Mouse (Mus musculus): ENCODE results near the gene Cers2. TPM values are rescaled to one million over a fixed set of nuclear protein-coding genes. Genes with fewer than 3 reads are reported as not detected.

Gene Cers2
- 178 and 185 TPM in 2 replicates for polyA plus RNA-seq (2012; ENCODE audit: insufficient read depth, insufficient read length, missing spikeins)

GRCm38 (mm10) chr3:95314486-95315093 is at the start of gene Cers2:
Cers2 (plus strand) TSS chr3:95314791.
- H3K4me3 ChIP-seq (ENCODE audit: insufficient read depth, low read depth, low read length): peak within 1 kb of the TSS; percentile 91

DNA sequence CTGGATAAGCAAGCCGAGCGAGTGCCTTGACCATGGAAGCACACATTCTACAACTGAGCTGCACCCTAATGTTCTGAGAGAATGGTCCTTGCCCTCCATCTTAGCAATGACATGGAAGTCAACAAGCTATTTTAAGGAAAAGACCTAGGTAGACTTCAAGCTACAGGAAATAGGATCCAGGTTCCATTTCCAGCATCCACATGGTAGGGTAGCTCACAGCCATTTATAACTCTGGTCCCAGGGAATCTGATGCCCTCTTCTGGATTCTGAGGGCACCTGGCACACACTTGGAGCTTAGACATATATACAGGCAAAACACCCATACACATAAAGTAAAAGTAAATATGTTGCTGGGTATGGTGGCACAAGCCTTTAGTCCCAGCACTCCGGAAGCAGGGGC is 48.5 kb upstream of the Cers2 start:
- H3K4me1 ChIP-seq (ENCODE audit: control insufficient read depth, insufficient read depth, insufficient read length, low read length): 0 out of 2 replicates have a peak, but pooled peaks cover 2% of the 10 kb centered on the region
- no peak overlapping the region for H3K4me3 ChIP-seq (ENCODE audit: insufficient read depth, low read depth, low read length)
- no peak overlapping the region for H3K27ac ChIP-seq (replicated peaks; ENCODE audit: low read depth, low read length)

More at GRCm38 (mm10) chr3:95314486-95315093, at the start of gene Cers2:
- peaks cover 9% of the 10 kb centered on the region for H3K4me1 ChIP-seq (ENCODE audit: control insufficient read depth, insufficient read depth, insufficient read length, low read length)
- peak within 1 kb of the TSS; percentile 72 for H3K27ac ChIP-seq (replicated peaks; ENCODE audit: low read depth, low read length)

DNA sequence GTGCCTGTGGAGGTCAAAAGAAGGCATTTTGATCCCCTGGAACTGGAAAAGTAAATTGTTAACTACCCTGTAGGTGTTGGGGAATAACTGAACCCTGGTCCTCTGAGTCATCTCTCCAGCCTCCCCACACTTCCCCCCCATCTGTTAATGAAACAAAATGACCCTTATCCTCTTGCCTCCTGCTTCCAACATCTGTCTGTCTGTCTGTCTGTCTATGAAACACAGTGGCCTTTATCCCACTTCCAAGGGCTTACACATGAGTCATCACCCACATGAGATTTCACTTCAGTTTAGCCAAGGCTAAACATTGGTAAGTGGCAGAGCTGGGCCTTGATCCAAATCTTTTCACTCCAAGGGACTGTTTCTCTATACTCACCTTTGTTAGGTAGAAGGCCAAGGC is 46.7 kb upstream of the Cers2 start:
- H3K4me1 ChIP-seq (ENCODE audit: control insufficient read depth, insufficient read depth, insufficient read length, low read length): 0 out of 2 replicates have a peak, but pooled peaks cover 2% of the 10 kb centered on the region

GRCm38 (mm10) chr3:95269789-95270188 is 44.8 kb upstream of the Cers2 start:
- Histone ChIP-seq H3K4me3 (ENCODE audit: insufficient read depth, low read depth, low read length) (no peak overlapping the region), H3K27ac (replicated peaks; ENCODE audit: low read depth, low read length) (peak overlapping the region; percentile 26; the same call in 1 of the 2 replicates), H3K4me1 (ENCODE audit: control insufficient read depth, insufficient read depth, insufficient read length, low read length) (0 out of 2 replicates have a peak, but pooled peaks cover 2% of the 10 kb centered on the region)

More for the DNA sequence above, 46.7 kb upstream of the Cers2 start:
- Histone ChIP-seq H3K4me3 (ENCODE audit: insufficient read depth, low read depth, low read length) (no peak overlapping the region), H3K27ac (replicated peaks; ENCODE audit: low read depth, low read length) (peak overlapping the region; percentile 54)

- H3K4me3 ChIP-seq (ENCODE audit: insufficient read depth, low read depth, low read length): no peak overlapping the region
- H3K27ac ChIP-seq (replicated peaks; ENCODE audit: low read depth, low read length): peak overlapping the region; percentile 71
- H3K4me1 ChIP-seq (ENCODE audit: control insufficient read depth, insufficient read depth, insufficient read length, low read length): 0 out of 2 replicates have a peak, but pooled peaks cover 2% of the 10 kb centered on the region
Measured at GRCm38 (mm10) chr3:95270766-95271364, 43.7 kb upstream of the Cers2 start.

GRCm38 (mm10) chr3:95273471-95273870 is 41.1 kb upstream of the Cers2 start:
- no peaks in the 10 kb centered on the region for H3K4me1 ChIP-seq (ENCODE audit: control insufficient read depth, insufficient read depth, insufficient read length, low read length)
- H3K4me3 ChIP-seq (ENCODE audit: insufficient read depth, low read depth, low read length): no peak overlapping the region
- H3K27ac ChIP-seq (replicated peaks; ENCODE audit: low read depth, low read length): no peak overlapping the region

DNA sequence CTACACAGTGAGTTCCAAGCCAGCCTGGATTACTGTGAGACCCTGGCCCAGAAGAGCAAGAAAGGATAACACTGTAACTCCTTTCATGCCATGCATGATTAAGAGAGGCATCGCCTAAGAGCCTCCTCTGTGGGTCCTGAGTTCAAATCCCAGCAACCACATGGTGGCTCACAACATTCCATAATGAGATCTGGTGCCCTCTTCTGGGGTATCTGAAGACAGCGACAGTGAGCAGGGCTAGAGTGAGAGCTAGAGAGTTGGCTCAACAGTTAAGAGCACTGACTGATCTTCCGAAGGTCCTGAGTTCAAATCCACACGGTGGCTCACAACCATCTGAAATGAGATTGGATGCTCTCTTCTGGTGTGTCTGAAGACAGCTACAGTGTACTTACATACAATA is 40.1 kb upstream of the Cers2 start:
- no peak overlapping the region for H3K4me3 ChIP-seq (ENCODE audit: insufficient read depth, low read depth, low read length)
- no peaks in the 10 kb centered on the region for H3K4me1 ChIP-seq (ENCODE audit: control insufficient read depth, insufficient read depth, insufficient read length, low read length)
- no peak overlapping the region for H3K27ac ChIP-seq (replicated peaks; ENCODE audit: low read depth, low read length)

DNA sequence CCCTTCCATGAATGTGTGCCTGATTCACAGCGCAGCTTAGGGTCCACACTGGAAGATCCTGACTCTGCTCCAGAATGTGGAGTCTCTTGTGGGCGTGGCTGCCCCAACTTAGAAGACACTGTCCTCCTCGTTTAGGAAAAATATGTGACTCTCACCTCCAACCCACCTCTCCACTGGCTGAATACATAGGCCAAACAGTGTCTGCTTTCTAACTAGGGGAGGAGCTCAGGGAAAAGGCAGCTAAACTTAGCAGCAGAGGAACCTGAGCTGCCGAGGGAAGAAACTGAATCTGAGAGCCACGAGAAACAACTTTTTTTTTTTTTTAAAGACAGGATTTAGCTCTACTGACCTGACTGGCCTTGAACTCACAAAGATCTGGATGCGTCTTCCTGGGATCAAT is 39.4 kb upstream of the Cers2 start:
- no peak overlapping the region for H3K4me3 ChIP-seq (ENCODE audit: insufficient read depth, low read depth, low read length)
- no peak overlapping the region for H3K27ac ChIP-seq (replicated peaks; ENCODE audit: low read depth, low read length)
- H3K4me1 ChIP-seq (ENCODE audit: control insufficient read depth, insufficient read depth, insufficient read length, low read length): no peaks in the 10 kb centered on the region

- Histone ChIP-seq H3K4me3 (ENCODE audit: insufficient read depth, low read depth, low read length) (no peak overlapping the region), H3K27ac (replicated peaks; ENCODE audit: low read depth, low read length) (0 out of 2 replicates have a peak overlapping the region, but pooled peaks have one; percentile 16), H3K4me1 (ENCODE audit: control insufficient read depth, insufficient read depth, insufficient read length, low read length) (0 out of 2 replicates have a peak, but pooled peaks cover 3% of the 10 kb centered on the region)
Measured at GRCm38 (mm10) chr3:95276428-95276934, 38.1 kb upstream of the Cers2 start.

DNA sequence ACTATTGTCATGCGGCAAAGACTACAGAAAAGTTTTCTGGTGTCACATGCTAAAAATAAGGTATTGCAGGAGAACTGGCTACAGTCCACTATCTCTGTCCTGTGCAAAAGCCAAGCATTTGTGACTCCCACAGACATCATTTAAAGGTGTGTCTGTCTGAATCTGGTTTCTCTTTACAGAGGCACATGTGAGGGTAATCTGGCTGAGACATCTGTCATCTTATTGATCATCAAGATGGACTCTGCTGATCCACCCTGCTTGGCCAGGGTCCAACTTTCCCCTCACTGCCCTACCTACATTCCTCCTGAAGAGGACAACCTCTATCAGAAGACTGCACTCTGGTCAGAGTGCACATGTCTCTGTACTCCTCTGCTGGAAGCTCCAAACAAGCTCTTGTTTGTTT is 37.4 kb upstream of the Cers2 start:
- H3K4me3 ChIP-seq (ENCODE audit: insufficient read depth, low read depth, low read length): no peak overlapping the region
- H3K4me1 ChIP-seq (ENCODE audit: control insufficient read depth, insufficient read depth, insufficient read length, low read length): 0 out of 2 replicates have a peak, but pooled peaks cover 3% of the 10 kb centered on the region
- no peak overlapping the region for H3K27ac ChIP-seq (replicated peaks; ENCODE audit: low read depth, low read length)

GRCm38 (mm10) chr3:95280747-95281146 is 33.8 kb upstream of the Cers2 start:
- Histone ChIP-seq H3K27ac (replicated peaks; ENCODE audit: low read depth, low read length) (peak overlapping the region; percentile 18; the same call in 1 of the 2 replicates), H3K4me3 (ENCODE audit: insufficient read depth, low read depth, low read length) (peak overlapping the region; percentile 91), H3K4me1 (ENCODE audit: control insufficient read depth, insufficient read depth, insufficient read length, low read length) (peaks cover 11% of the 10 kb centered on the region; the same call in 1 of the 2 replicates)

GRCm38 (mm10) chr3:95281216-95282126 is 33.1 kb upstream of the Cers2 start, which contains the start of the genes Mindy1 and Prune1:
Mindy1 (plus strand) TSS chr3:95281345.
Prune1 (minus strand) TSS chr3:95282076.
- Histone ChIP-seq H3K27ac (replicated peaks; ENCODE audit: low read depth, low read length) (peak within 1 kb of the TSS; percentile 96), H3K4me1 (ENCODE audit: control insufficient read depth, insufficient read depth, insufficient read length, low read length) (peaks cover 11% of the 10 kb centered on the region; the same call in 1 of the 2 replicates), H3K4me3 (ENCODE audit: insufficient read depth, low read depth, low read length) (peak within 1 kb of the TSS; percentile 91)

DNA sequence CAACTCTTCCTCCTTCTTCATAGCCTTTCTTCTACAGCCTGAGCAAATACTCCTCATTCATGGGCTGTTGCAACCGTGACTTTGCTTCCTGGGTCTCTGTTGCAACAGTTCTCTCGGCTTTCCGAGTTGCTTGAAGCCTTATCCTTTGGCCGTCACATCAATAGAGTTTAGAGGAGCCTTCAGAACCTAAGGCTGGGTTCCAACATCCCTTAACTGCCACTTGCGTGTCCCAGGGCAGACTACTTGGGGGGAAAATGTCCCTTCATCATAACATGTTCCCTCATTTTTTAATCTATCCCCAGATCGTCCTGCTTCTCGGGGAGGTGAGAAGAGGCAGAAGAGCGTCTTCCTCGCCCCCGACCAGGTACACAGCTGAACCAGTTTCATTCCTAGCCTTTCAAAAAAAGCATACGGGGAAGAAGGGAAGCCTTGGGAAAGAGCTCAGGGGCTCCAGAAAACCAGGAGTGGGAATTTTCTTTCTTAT is 32.2 kb upstream of the Cers2 start:
- H3K4me3 ChIP-seq (ENCODE audit: insufficient read depth, low read depth, low read length): peak overlapping the region; percentile 65
- H3K27ac ChIP-seq (replicated peaks; ENCODE audit: low read depth, low read length): peak overlapping the region; percentile 96
- H3K4me1 ChIP-seq (ENCODE audit: control insufficient read depth, insufficient read depth, insufficient read length, low read length): peaks cover 11% of the 10 kb centered on the region; the same call in 1 of the 2 replicates

- H3K4me3 ChIP-seq (ENCODE audit: insufficient read depth, low read depth, low read length): peak overlapping the region; percentile 65
- peak overlapping the region; percentile 96 for H3K27ac ChIP-seq (replicated peaks; ENCODE audit: low read depth, low read length)
- H3K4me1 ChIP-seq (ENCODE audit: control insufficient read depth, insufficient read depth, insufficient read length, low read length): peaks cover 11% of the 10 kb centered on the region; the same call in 1 of the 2 replicates
Measured at GRCm38 (mm10) chr3:95282865-95283588, 31.6 kb upstream of the Cers2 start.
